Mouse (Mus musculus) ES-Bruce4 (cell line): ENCODE measurements around the gene Tnip2.
A peak's percentile ranks its signal among the peaks of the same experiment; 100 is the strongest.

Experiments
- CTCF ChIP-seq: IDR thresholded peaks from one replicate; pipeline ENCODE4 v1.8.1; 2011; ENCODE audit warnings: low read depth, low read length
- POLR2A ChIP-seq: IDR thresholded peaks from one replicate; pipeline ENCODE4 v1.8.1; 2011; ENCODE audit warnings: low read length; ENCODE audit not compliant: insufficient read depth

DNA sequence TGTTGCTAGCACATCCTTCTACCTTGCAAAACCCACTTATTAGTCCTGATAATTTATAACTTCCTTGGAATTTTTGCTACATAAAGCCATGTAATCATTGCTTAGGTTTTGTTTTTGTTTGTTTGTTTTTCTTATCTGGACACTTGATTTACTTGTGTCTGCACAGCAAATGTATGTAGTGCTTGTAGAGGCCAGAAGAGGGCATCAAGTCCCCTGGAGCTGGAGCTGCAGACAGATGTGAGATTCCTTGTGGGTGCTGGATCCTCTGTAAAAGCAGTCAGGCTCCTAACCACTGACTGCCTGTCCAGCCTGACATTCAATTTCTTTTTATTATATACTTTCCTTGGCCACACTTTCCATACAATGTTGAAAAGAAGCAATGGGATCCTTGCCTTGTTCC is 33.6 kb upstream of the Tnip2 start:
- peak; percentile 73 for TF ChIP-seq CTCF
- no peak for TF ChIP-seq POLR2A
